Mouse (Mus musculus): ENCODE results near the gene 4930469K13Rik. TPM values are rescaled to one million over a fixed set of nuclear protein-coding genes. Genes with fewer than 3 reads are reported as not detected.
A peak's percentile ranks its signal among the peaks of the same experiment; 100 is the strongest.

Gene 4930469K13Rik
- polyA plus RNA-seq, 1 experiment from 2014 or later, result not detected

DNA sequence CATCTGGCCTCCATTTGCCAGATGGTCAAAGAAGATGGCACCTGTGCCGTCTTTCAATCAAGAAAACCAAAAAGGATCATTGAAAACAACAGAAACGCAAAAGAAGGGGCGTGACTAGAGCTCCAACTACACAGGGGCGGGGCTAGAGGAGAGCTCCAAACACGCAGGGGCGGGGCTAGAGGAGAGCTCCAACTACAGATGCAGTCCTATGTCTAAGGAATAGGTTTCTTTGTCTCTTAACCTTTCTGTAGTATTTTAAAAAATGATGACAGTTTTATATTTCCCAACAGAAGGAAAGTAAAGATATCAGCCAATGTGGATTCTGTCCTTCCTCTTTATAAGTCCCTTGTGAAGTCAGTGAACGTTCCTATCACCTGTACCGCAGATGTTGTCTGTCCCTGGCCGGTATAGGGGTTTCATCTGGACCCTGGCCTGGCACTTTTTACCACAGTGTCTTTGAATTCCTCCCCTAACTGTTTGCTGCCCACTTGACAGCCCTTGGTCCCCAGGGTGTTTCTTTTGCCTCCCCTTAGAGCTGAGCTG is 153.5 kb downstream of the 4930469K13Rik start:
- no peaks in the 10 kb centered on the region for H3K9me3 ChIP-seq
- H3K27me3 ChIP-seq, result no peaks in the 10 kb centered on the region
- no peak overlapping the region for H3K9ac ChIP-seq
- no peaks in the 10 kb centered on the region for H3K4me1 ChIP-seq
- no peak overlapping the region for H3K27ac ChIP-seq
- no peaks in the 10 kb centered on the region for H3K36me3 ChIP-seq
- WGBS, result 84% methylated on average over 9 of the region's 9 CpGs
- no peak for ATAC-seq (ENCODE audit: insufficient number of reproducible peaks, insufficient read depth, low FRiP score, low TSS enrichment)
- H3K4me2 ChIP-seq (replicated peaks), result no peak overlapping the region
- no peak overlapping the region for H3K4me3 ChIP-seq

DNA sequence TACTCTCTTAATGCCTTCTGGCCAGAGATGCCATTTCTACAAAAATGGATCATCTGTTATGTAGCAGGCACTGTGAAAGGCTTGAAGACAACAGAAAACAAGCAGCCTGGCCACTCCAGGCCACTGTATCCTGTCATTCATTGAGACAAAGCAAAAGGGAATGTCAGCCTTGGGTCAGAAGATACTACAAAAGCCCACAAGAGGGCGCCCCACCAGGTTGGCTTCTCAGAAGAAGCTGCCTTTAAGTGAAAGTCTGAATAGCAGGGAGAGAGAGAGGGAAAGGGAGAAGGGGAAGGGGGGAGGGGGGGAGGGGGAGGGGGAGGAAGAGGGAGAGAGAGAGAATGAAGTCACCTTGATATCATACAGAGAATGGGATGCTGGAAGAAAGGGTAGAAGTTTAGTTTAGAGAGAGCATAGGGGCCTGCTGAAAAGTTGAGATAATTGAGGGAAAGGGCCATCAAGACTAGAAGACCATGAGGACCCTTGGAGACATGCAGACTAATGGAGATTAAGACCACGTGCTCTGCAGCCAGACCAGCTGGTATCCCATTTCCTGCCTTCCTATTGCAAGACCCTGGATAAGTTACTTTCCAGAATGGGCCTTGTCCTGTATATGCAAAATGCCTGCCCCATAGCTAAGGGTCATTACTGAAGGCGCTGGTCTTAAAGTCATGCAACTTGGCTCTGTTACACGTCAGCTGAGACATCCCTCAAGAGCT is 154.1 kb downstream of the 4930469K13Rik start:
- 69% methylated on average over 4 of the region's 4 CpGs for WGBS
- Histone ChIP-seq H3K9ac (no peak overlapping the region), H3K27ac (no peak overlapping the region), H3K9me3 (no peaks in the 10 kb centered on the region), H3K4me3 (no peak overlapping the region), H3K4me1 (no peaks in the 10 kb centered on the region), H3K4me2 (replicated peaks) (no peak overlapping the region), H3K36me3 (no peaks in the 10 kb centered on the region), H3K27me3 (no peaks in the 10 kb centered on the region)
- no peak for ATAC-seq (ENCODE audit: insufficient number of reproducible peaks, insufficient read depth, low FRiP score, low TSS enrichment)

DNA sequence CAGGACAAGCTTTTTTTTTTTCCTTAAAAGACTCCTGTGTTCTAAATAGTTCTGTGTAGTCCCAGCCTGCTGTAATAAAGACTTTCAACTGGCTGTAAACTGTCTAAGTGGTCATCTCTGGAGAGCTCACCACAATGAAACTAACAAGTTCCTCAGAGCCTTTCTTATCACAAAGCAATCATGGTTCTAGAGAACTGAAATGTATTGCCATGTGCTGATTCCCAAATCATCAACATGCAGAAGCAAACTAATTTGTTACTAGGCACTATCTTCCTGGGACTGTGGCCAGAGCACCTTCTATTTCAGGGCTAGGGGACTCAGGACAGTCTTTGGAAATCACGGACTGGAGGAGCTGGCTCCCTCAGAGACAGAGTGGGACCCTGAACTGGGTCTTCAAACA is 154.8 kb downstream of the 4930469K13Rik start:
- Histone ChIP-seq H3K9ac (no peak overlapping the region), H3K4me3 (no peak overlapping the region), H3K4me2 (replicated peaks) (no peak overlapping the region), H3K9me3 (no peaks in the 10 kb centered on the region), H3K27me3 (no peaks in the 10 kb centered on the region), H3K27ac (no peak overlapping the region), H3K4me1 (no peaks in the 10 kb centered on the region), H3K36me3 (no peaks in the 10 kb centered on the region)
- 74% methylated on average over 1 of the region's 1 CpGs for WGBS
- no peak for ATAC-seq (ENCODE audit: insufficient number of reproducible peaks, insufficient read depth, low FRiP score, low TSS enrichment)

DNA sequence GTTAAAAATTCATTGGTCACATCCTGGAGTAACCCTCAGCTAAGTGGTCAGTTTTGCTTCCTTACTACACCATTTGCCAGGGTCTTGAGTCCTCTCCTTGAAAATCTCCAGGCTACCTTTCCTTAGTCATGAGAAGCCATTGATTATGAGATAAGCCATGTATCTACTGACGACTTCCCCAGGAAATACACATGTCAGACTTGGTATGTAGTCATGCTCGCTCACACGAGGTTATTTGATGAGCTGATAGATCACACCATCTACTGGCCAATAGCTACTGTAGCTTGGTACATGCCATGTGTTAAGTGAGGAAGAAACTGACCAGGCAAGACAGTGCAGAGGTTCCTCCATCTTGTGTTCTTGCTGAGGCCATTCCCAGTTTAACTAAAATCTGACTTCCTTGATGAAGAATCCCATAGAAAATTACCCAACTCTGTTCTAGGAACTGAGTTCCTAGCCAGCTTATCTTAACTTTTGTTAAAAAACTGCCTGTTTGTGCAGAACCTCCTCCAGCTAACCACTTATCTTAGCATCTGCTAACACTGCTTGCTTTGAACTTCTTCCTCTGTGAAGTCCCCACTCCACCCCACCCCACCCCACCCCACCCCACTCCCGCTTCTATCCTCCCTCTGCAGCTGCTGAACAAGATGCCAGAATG is 158.8 kb downstream of the 4930469K13Rik start:
- H3K9ac ChIP-seq, result no peak overlapping the region
- H3K4me3 ChIP-seq, result no peak overlapping the region
- 75% methylated on average over 4 of the region's 4 CpGs for WGBS
- no peaks in the 10 kb centered on the region for H3K4me1 ChIP-seq
- no peak overlapping the region for H3K4me2 ChIP-seq (replicated peaks)
- no peaks in the 10 kb centered on the region for H3K27me3 ChIP-seq
- no peaks in the 10 kb centered on the region for H3K36me3 ChIP-seq
- no peak overlapping the region for H3K27ac ChIP-seq
- no peak for ATAC-seq (ENCODE audit: insufficient number of reproducible peaks, insufficient read depth, low FRiP score, low TSS enrichment)
- H3K9me3 ChIP-seq, result no peaks in the 10 kb centered on the region

DNA sequence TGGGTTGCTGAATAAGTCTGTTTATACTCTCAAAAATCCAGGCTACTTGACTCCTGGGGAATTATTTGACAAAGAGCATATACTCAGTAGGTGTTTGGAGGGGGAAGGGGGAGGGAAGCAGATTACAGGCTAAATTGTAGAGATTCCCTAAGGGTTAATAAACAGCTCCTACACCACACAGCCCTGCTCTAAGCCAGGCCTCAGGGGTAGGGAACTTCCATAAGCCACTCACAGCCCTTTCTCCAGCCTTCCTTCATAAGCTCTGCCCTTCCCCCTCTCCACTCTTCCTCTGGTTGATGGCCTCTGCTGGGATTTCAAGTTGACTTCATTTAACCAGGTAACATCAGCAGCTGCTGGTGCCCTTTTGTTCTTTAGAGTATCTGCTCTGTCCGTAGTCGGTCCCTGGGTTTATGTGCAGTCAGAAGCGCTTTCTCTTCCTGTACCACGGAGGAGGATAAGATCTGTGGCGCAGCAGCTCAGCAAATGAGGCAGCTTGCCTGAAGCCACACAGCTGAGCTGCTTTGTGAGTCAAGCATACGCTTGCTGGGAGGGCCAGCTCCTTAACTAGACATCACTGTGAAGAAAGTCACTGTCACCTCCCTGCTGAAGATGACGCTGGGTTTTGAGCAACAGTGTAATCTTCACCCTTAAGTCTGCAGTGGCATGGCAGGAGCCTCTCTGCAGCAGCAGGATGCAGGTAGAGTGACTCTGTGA is 159.6 kb downstream of the 4930469K13Rik start:
- whole genome bisulfite sequencing, result 40% methylated on average over 7 of the region's 7 CpGs
- no peaks in the 10 kb centered on the region for H3K36me3 ChIP-seq
- H3K27me3 ChIP-seq, result no peaks in the 10 kb centered on the region
- H3K4me1 ChIP-seq, result no peaks in the 10 kb centered on the region
- no peak overlapping the region for H3K27ac ChIP-seq
- H3K4me2 ChIP-seq (replicated peaks), result no peak overlapping the region
- H3K9ac ChIP-seq, result no peak overlapping the region
- no peak for ATAC-seq (ENCODE audit: insufficient number of reproducible peaks, insufficient read depth, low FRiP score, low TSS enrichment)
- H3K9me3 ChIP-seq, result no peaks in the 10 kb centered on the region
- H3K4me3 ChIP-seq, result no peak overlapping the region

DNA sequence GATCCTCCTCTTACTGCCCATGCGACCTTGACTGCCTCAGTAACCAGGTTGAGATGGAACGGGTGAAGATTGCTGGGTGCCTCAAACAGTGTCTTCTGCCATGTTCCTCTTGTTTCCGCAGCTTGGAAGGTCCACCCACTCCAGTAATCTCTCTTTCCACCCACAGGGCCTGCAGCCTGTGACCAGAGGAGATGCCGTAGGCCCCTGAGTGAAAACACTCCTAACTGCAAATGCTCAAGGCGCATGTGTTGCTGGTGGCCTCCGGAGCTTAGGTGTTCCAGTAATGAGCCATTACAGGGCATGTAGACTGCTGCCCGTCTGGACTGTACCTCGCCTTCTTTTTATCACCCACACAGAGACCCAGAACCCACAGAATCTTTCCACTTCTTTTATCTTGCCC is 160.7 kb downstream of the 4930469K13Rik start:
- Histone ChIP-seq H3K9ac (no peak overlapping the region), H3K4me1 (no peaks in the 10 kb centered on the region), H3K4me3 (no peak overlapping the region), H3K27ac (no peak overlapping the region), H3K9me3 (no peaks in the 10 kb centered on the region), H3K4me2 (replicated peaks) (no peak overlapping the region), H3K27me3 (no peaks in the 10 kb centered on the region), H3K36me3 (no peaks in the 10 kb centered on the region)
- WGBS, result 84% methylated on average over 8 of the region's 8 CpGs
- ATAC-seq (ENCODE audit: insufficient number of reproducible peaks, insufficient read depth, low FRiP score, low TSS enrichment), result no peak

DNA sequence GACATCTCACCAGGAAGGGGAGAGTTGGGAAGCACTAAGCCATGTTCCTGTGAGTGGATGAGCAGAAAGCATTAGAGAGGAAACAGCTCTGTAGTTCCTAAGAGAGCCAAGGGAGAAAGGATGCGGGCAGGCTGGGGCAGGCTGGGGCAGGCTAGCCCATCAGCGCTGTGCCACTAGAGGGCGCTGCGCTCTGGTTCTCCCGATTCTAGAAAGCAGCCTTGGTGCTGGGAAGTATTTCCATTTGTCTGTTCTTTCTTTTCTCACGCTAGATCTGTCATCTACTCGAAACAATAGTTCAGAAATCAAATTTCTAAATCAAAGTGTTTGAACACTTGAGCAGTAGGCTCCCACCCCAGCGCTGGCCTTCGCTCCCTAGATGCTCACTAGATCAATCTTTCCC is 164.1 kb downstream of the 4930469K13Rik start:
- Histone ChIP-seq H3K9me3 (no peaks in the 10 kb centered on the region), H3K36me3 (no peaks in the 10 kb centered on the region), H3K27me3 (peaks cover 3% of the 10 kb centered on the region; the same call in 1 of the 2 replicates), H3K4me1 (no peaks in the 10 kb centered on the region), H3K27ac (no peak overlapping the region), H3K4me3 (no peak overlapping the region), H3K9ac (no peak overlapping the region), H3K4me2 (replicated peaks) (no peak overlapping the region)
- ATAC-seq (ENCODE audit: insufficient number of reproducible peaks, insufficient read depth, low FRiP score, low TSS enrichment), result no peak
- 56% methylated on average over 9 of the region's 9 CpGs for WGBS

DNA sequence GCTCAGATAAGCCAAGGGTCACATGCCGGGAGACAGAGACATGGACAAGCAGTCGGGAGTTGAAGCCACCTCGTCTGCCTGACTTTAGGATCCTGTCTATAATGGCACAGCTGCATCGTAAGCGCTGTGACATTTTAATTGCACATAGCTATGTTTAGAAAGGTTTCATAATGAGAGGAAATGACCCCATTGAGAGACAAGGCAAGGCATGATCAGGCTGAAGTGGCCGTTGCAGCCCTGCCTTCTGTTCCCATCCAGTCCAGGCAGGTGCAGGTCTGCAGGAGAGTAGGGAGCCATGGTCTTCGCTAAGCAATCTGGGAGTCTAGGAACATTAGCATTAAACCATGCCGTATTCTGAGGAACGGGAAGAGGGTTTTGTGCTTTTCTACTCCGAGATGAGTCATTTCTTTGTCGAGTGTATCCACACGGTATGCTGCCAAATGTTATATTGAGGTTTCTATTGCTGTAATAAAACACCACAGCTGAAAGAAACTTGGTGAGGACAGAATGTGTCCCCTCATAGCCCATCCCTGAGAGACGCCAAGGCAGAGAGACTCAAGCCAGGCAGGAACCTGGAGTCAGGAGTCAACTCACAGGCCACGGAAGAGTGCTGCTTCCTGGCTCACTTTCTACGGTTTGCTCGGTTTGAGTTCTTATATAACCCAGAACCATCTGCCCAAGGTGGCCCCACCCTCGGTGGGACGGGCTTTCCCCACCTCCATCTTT is 165.8 kb downstream of the 4930469K13Rik start:
- Histone ChIP-seq H3K27me3 (peaks cover 11% of the 10 kb centered on the region; the same call in 1 of the 2 replicates), H3K4me3 (no peak overlapping the region), H3K4me1 (0 out of 2 replicates have a peak, but pooled peaks cover 3% of the 10 kb centered on the region), H3K4me2 (replicated peaks) (0 out of 2 replicates have a peak overlapping the region, but pooled peaks have one; percentile 5), H3K9me3 (no peaks in the 10 kb centered on the region), H3K27ac (no peak overlapping the region), H3K36me3 (no peaks in the 10 kb centered on the region), H3K9ac (no peak overlapping the region)
- WGBS, result 65% methylated on average over 18 of the region's 18 CpGs
- ATAC-seq (ENCODE audit: insufficient number of reproducible peaks, insufficient read depth, low FRiP score, low TSS enrichment), result no peak

DNA sequence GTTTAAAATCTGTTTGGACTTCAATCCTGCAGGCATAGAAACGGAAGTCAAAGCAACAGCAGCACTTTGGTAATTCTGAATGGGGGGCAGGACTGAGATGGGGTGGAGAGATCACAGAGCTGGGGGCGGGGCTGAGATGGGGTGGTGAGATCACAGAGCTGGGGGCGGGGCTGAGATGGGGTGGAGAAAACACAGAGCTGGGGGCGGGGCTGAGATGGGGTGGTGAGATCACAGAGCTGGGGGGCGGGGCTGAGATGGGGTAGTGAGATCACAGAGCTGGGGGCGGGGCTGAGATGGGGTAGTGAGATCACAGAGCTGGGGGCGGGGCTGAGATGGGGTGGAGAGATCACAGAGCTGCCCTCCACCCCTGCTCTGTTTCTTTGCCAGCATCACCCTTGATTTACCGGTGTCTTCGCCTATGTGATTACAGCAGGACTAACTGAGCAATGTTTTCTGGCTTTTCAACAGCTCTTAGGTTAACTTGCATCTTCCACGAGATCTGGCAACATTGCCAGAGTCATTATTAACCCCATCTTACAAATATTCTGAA is 166.4 kb downstream of the 4930469K13Rik start:
- H3K27me3 ChIP-seq, result peaks cover 13% of the 10 kb centered on the region; the same call in 1 of the 2 replicates
- no peak overlapping the region for H3K4me3 ChIP-seq
- H3K9me3 ChIP-seq, result no peaks in the 10 kb centered on the region
- no peaks in the 10 kb centered on the region for H3K36me3 ChIP-seq
- 0 out of 2 replicates have a peak, but pooled peaks cover 3% of the 10 kb centered on the region for H3K4me1 ChIP-seq
- H3K27ac ChIP-seq, result no peak overlapping the region
- no peak overlapping the region for H3K9ac ChIP-seq
- no peak for ATAC-seq (ENCODE audit: insufficient number of reproducible peaks, insufficient read depth, low FRiP score, low TSS enrichment)
- WGBS, result 10% methylated on average over 10 of the region's 10 CpGs
- 0 out of 2 replicates have a peak overlapping the region, but pooled peaks have one; percentile 5 for H3K4me2 ChIP-seq (replicated peaks)

DNA sequence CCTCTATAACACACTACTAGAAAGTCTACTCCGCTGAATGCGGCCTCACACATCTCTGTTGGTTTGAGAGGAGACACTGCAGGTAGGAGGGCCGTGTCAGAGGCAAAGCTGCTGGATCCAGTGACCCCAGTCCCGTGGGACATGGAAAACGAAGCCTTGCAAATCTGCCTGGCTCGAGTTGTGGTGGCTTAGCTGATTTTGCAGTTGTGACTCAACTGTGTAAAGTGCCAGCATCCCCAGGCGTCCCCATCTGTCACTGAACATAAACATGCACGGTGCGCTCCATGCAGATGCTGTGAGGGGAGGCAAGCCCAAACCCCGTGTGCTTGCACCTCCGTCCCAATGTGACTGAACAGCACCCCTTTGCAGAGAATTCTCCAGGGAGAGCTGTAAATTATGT is 168.9 kb downstream of the 4930469K13Rik start:
- Histone ChIP-seq H3K27me3 (peaks cover 13% of the 10 kb centered on the region; the same call in 1 of the 2 replicates), H3K9me3 (no peaks in the 10 kb centered on the region), H3K4me2 (replicated peaks) (no peak overlapping the region), H3K9ac (no peak overlapping the region), H3K27ac (no peak overlapping the region), H3K36me3 (no peaks in the 10 kb centered on the region), H3K4me1 (0 out of 2 replicates have a peak, but pooled peaks cover 3% of the 10 kb centered on the region), H3K4me3 (no peak overlapping the region)
- WGBS, result 64% methylated on average over 11 of the region's 11 CpGs
- no peak for ATAC-seq (ENCODE audit: insufficient number of reproducible peaks, insufficient read depth, low FRiP score, low TSS enrichment)

DNA sequence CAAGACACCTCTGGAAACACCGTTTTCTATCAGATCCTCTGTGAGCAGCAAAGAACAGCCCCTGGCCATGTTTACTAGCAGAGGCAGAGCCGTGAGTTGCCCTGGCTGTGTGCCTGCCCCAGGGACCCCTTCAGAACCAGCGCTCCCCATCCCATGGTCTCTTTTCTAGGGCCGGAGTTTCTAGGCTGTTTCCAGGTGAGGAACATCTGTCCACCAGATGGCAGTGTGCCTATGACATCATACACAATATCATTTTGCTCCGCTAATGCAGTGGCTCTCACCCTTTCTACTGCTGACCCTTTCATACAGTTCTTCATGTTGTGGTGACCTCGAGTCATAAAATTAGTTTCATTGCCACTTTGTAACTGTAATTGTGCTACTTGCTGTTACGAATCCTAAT is 169.7 kb downstream of the 4930469K13Rik start:
- H3K4me3 ChIP-seq, result no peak overlapping the region
- H3K9me3 ChIP-seq, result no peaks in the 10 kb centered on the region
- H3K27ac ChIP-seq, result no peak overlapping the region
- no peak overlapping the region for H3K4me2 ChIP-seq (replicated peaks)
- H3K36me3 ChIP-seq, result no peaks in the 10 kb centered on the region
- ATAC-seq (ENCODE audit: insufficient number of reproducible peaks, insufficient read depth, low FRiP score, low TSS enrichment), result peak; percentile 39; the same call in 1 of the 2 replicates
- H3K9ac ChIP-seq, result no peak overlapping the region
- H3K4me1 ChIP-seq, result 0 out of 2 replicates have a peak, but pooled peaks cover 3% of the 10 kb centered on the region
- WGBS, result 17% methylated on average over 7 of the region's 7 CpGs
- peaks cover 13% of the 10 kb centered on the region; the same call in 1 of the 2 replicates for H3K27me3 ChIP-seq

Data from embryonic facial prominence, embryonic 12.5 days (tissue).